Mouse (Mus musculus): ENCODE measurements around the gene Exoc3l4. TPM values are rescaled to one million over a fixed set of nuclear protein-coding genes. Genes with fewer than 3 reads are reported as not detected.

Exoc3l4 gene
- total RNA-seq, 1 experiment, result 5.6 TPM

- peak within 1 kb of the TSS; percentile 50 to 67 for H3K4me3 ChIP-seq (ENCODE audit: insufficient read depth in 1 of 2, low read depth in 1 of 2, low read length in 2 of 2, poor library complexity in 1 of 2, severe bottlenecking in 1 of 2)
- no peak for DNase-seq (ENCODE audit: low read depth, low spot score)
- TF ChIP-seq ZNF384 (IDR thresholded peaks at IDR 0.05; ENCODE audit: low read depth, low read length) (no peak), ZC3H11A (IDR thresholded peaks at IDR 0.05; ENCODE audit: borderline replicate concordance, low read depth, low read length) (no peak), MAFK (IDR thresholded peaks at IDR 0.05; ENCODE audit: insufficient read depth, low read depth, low read length) (no peak), CHD2 (IDR thresholded peaks at IDR 0.05; ENCODE audit: low read depth, low read length) (no peak), HCFC1 (IDR thresholded peaks at IDR 0.05; ENCODE audit: borderline replicate concordance, insufficient read depth, low read length) (no peak)
- in situ Hi-C loops (cut with MboI; ENCODE audit: low sequenced_read_pairs in 2 of 2, unreplicated experiment in 2 of 2), result no loop called here
- H3K4me1 ChIP-seq (ENCODE audit: control insufficient read depth in 2 of 2, insufficient read depth in 2 of 2, low read length in 2 of 2, poor library complexity in 1 of 2), result peaks cover 0 to 5% of the 10 kb centered on the region in 2 experiments; a peak in 2 of 4 replicates
- H3K36me3 ChIP-seq (ENCODE audit: control insufficient read depth, insufficient read depth, low read length, poor library complexity, severe bottlenecking), result no peaks in the 10 kb centered on the region
- peak within 1 kb of the TSS; percentile 44; the same call in 1 of the 2 replicates for H3K9ac ChIP-seq (ENCODE audit: insufficient read depth, low read depth, low read length, poor library complexity, severe bottlenecking)
- no peaks in the 10 kb centered on the region for H3K9me3 ChIP-seq (ENCODE audit: control insufficient read depth, insufficient read depth, low read depth, low read length)
- H3K27ac ChIP-seq (ENCODE audit: insufficient read depth, low read depth, low read length, poor library complexity, severe bottlenecking), result no peak within 1 kb of the TSS
Observed at GRCm38 (mm10) chr12:111442309-111443010, 25.6 kb downstream of the Exoc3l4 start, which contains the start of gene Tnfaip2. TSS of gene Tnfaip2 (plus strand) at chr12:111442469.

GRCm38 (mm10) chr12:111443011-111443870 lies 26.4 kb downstream of the Exoc3l4 start:
- H3K4me1 ChIP-seq (ENCODE audit: control insufficient read depth in 2 of 2, insufficient read depth in 2 of 2, low read length in 2 of 2, poor library complexity in 1 of 2), result peaks cover 0 to 5% of the 10 kb centered on the region in 2 experiments; a peak in 2 of 4 replicates
- H3K27ac ChIP-seq (ENCODE audit: insufficient read depth, low read depth, low read length, poor library complexity, severe bottlenecking), result no peak overlapping the region
- no peak overlapping the region for H3K9ac ChIP-seq (ENCODE audit: insufficient read depth, low read depth, low read length, poor library complexity, severe bottlenecking)

GRCm38 (mm10) chr12:111443921-111444831 lies 27.4 kb downstream of the Exoc3l4 start:
- peaks cover 0 to 7% of the 10 kb centered on the region in 2 experiments; a peak in 2 of 4 replicates for H3K4me1 ChIP-seq (ENCODE audit: control insufficient read depth in 2 of 2, insufficient read depth in 2 of 2, low read length in 2 of 2, poor library complexity in 1 of 2)

More at GRCm38 (mm10) chr12:111443011-111443870, 26.4 kb downstream of the Exoc3l4 start:
- TF ChIP-seq CHD2 (IDR thresholded peaks at IDR 0.05; ENCODE audit: low read depth, low read length) (no peak), ZNF384 (IDR thresholded peaks at IDR 0.05; ENCODE audit: low read depth, low read length) (no peak)
- H3K36me3 ChIP-seq (ENCODE audit: control insufficient read depth, insufficient read depth, low read length, poor library complexity, severe bottlenecking), result no peaks in the 10 kb centered on the region
- H3K4me3 ChIP-seq (ENCODE audit: insufficient read depth in 1 of 2, low read depth in 1 of 2, low read length in 2 of 2, poor library complexity in 1 of 2, severe bottlenecking in 1 of 2), result peak overlapping the region in 1 of 2 experiments; percentile 67; a peak in 2 of 4 replicates
- DNase-seq (ENCODE audit: low read depth, low spot score), result no peak
- in situ Hi-C loops (cut with MboI; ENCODE audit: low sequenced_read_pairs in 2 of 2, unreplicated experiment in 2 of 2), result no loop called here
- no peaks in the 10 kb centered on the region for H3K9me3 ChIP-seq (ENCODE audit: control insufficient read depth, insufficient read depth, low read depth, low read length)

More at GRCm38 (mm10) chr12:111443921-111444831, 27.4 kb downstream of the Exoc3l4 start:
- Histone ChIP-seq H3K9me3 (ENCODE audit: control insufficient read depth, insufficient read depth, low read depth, low read length) (no peaks in the 10 kb centered on the region), H3K27ac (ENCODE audit: insufficient read depth, low read depth, low read length, poor library complexity, severe bottlenecking) (no peak overlapping the region), H3K9ac (ENCODE audit: insufficient read depth, low read depth, low read length, poor library complexity, severe bottlenecking) (no peak overlapping the region), H3K4me3 (ENCODE audit: insufficient read depth in 1 of 2, low read depth in 1 of 2, low read length in 2 of 2, poor library complexity in 1 of 2, severe bottlenecking in 1 of 2) (no peak overlapping the region), H3K36me3 (ENCODE audit: control insufficient read depth, insufficient read depth, low read length, poor library complexity, severe bottlenecking) (no peaks in the 10 kb centered on the region)
- in situ Hi-C loops (cut with MboI; ENCODE audit: low sequenced_read_pairs in 2 of 2, unreplicated experiment in 2 of 2), result no loop called here
- no peak for TF ChIP-seq ZC3H11A (IDR thresholded peaks at IDR 0.05; ENCODE audit: borderline replicate concordance, low read depth, low read length)
- no peak for TF ChIP-seq ZNF384 (IDR thresholded peaks at IDR 0.05; ENCODE audit: low read depth, low read length)
- TF ChIP-seq CHD2 (IDR thresholded peaks at IDR 0.05; ENCODE audit: low read depth, low read length), result no peak
- no peak for TF ChIP-seq MAFK (IDR thresholded peaks at IDR 0.05; ENCODE audit: insufficient read depth, low read depth, low read length)
- TF ChIP-seq HCFC1 (IDR thresholded peaks at IDR 0.05; ENCODE audit: borderline replicate concordance, insufficient read depth, low read length), result no peak
- no peak for DNase-seq (ENCODE audit: low read depth, low spot score)

Data from ES-E14 (cell line).